Mouse (Mus musculus) bone marrow, adult 2 months (tissue): ENCODE results near the gene Pigk.

ENCODE experiments used
- CTCF ChIP-seq: fragments of 200-500 bp; IDR thresholded peaks from 2 replicates; pipeline ENCODE4 v1.5.1; 2011; ENCODE audit warnings: low read length, control low read depth; ENCODE audit not compliant: control insufficient read depth, insufficient read depth
- POLR2A ChIP-seq: fragments of 200-500 bp; IDR thresholded peaks from 2 replicates; pipeline ENCODE4 v1.6.1; 2011; ENCODE audit warnings: low read depth, mild to moderate bottlenecking, control low read depth, low read length, borderline replicate concordance; ENCODE audit not compliant: control insufficient read depth

DNA sequence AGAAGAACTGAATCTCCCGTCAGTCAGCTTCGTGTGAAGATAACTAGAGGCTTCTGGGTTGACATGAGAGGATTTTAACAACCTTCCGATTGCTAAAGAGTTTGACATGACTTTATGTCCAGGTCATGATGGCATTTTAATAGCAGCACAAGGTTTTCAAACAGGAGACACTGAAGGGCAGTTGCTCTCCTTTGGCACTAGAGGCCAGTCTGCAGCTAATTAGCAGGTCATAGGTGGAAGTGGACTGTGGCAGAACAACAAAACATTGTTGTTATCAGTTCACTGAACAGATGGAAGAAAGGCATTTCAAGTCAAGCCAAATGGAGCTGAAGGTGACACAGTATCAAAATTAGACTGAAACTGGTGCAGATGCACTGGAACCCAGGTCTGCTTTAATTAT, 4.0 kb upstream of the Pigk start:
- TF ChIP-seq CTCF (no peak), POLR2A (no peak)
